Mouse (Mus musculus): Measurements from ENCODE around the gene Iqcf1. TPM values are rescaled to one million over a fixed set of nuclear protein-coding genes. Genes with fewer than 3 reads are reported as not detected.

Iqcf1 gene
- not detected for total RNA-seq (2021)
- long read RNA-seq, experiment 1, result 0 reads
- long read RNA-seq, experiment 2, result 0 reads

- DNase-seq, result no peak
- Histone ChIP-seq H3K27ac (no peak within 1 kb of the TSS), H3K4me3 (no peak within 1 kb of the TSS)
- intact Hi-C loops (cut with DNase I), result no loop called here
- no peak for TF ChIP-seq CTCF (IDR thresholded peaks at IDR 0.05)
These were observed at the start of gene Iqcf1 for GRCm38 (mm10) chr9:106499667-106500066. Gene Iqcf1, plus strand, starts transcription at chr9:106499967.

DNA sequence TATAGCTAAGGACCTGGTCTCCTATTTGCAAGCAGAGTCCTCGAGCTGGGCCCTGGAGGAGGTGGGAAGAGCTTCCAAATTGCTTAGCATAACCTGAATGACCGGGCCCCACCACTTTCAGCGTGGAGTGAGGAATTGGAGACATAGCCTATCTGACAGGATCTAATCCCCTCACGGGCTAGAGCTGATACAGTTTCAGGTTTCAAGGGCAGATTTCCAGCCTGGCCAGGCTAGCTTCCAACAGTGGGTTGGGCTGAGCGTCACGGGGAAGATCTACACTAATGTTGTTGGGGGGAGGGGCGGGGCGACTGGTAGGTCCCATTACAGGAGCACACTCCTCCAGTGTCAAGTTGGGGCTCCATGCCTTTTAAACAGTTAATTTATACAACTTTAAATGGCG, 49.1 kb upstream of the Iqcf1 start:
- Histone ChIP-seq H3K27ac (peak overlapping the region; percentile 95), H3K4me3 (peak overlapping the region; percentile 67)
- no peak for TF ChIP-seq CTCF (IDR thresholded peaks at IDR 0.05)
- intact Hi-C loops (cut with DNase I), result no loop called here
- DNase-seq, result peak; percentile 85

- Histone ChIP-seq H3K27ac (peak overlapping the region; percentile 95), H3K4me3 (peak overlapping the region; percentile 67)
- DNase-seq, result no peak
- TF ChIP-seq CTCF (IDR thresholded peaks at IDR 0.05), result no peak
- intact Hi-C loops (cut with DNase I), result no loop called here
These were observed 48.5 kb upstream of the Iqcf1 start for GRCm38 (mm10) chr9:106451298-106451697.

- intact Hi-C loops (cut with DNase I), result no loop called here
- no peak for DNase-seq
- no peak overlapping the region for H3K4me3 ChIP-seq
- no peak for TF ChIP-seq CTCF (IDR thresholded peaks at IDR 0.05)
- peak overlapping the region; percentile 16; the same call in 1 of the 2 replicates for H3K27ac ChIP-seq
These were observed 47.9 kb upstream of the Iqcf1 start for GRCm38 (mm10) chr9:106451899-106452298.

DNA sequence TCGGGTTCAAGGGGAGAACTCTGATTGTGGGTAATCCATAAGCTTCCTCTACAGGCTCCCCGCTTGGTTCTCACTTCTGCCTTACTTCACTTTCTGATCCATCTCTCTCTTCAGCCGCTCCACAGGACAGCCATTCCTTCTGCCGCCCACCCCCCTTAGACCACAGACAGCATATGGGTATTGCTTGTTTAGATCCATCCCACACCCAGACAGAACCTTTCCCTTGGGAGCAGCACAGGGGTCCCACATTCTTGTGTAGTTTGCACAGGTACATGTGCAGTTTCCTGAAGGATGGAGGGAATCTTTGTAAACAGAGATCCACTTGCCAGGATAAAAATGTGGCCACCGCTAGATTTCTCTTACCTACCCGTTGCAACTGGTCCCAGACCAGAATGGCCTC, 47.4 kb upstream of the Iqcf1 start:
- peak overlapping the region; percentile 79; the same call in 1 of the 2 replicates for H3K4me3 ChIP-seq
- no peak for TF ChIP-seq CTCF (IDR thresholded peaks at IDR 0.05)
- peak overlapping the region; percentile 92 for H3K27ac ChIP-seq
- intact Hi-C loops (cut with DNase I), result no loop called here
- DNase-seq, result no peak

DNA sequence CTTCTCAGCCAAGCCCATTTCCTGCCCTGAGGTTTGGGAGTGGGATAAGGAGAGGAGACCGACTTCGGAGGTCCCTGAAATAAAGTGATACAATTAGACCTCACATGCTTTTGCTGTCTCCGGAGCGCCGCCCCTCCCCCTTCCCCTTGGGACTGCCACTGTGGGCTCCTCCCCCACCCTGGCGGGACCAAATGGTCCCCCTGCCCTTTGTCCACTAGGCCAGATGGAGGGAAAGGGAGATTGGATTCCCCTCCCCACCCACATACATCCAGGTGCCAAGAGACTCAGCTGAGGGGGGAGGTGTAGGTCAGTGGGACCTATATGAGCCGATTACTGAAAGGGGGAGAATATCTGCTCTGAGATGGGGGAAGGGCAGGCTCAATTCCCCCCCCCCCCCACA, 46.9 kb upstream of the Iqcf1 start:
- H3K27ac ChIP-seq, result peak overlapping the region; percentile 92
- TF ChIP-seq CTCF (IDR thresholded peaks at IDR 0.05), result no peak
- peak overlapping the region; percentile 79 for H3K4me3 ChIP-seq
- intact Hi-C loops (cut with DNase I), result no loop called here
- DNase-seq, result peak; percentile 57

- H3K27ac ChIP-seq, result peak within 1 kb of the TSS; percentile 92
- DNase-seq, result peak; percentile 80
- intact Hi-C loops (cut with DNase I), result no loop called here
- no peak for TF ChIP-seq CTCF (IDR thresholded peaks at IDR 0.05)
- H3K4me3 ChIP-seq, result peak within 1 kb of the TSS; percentile 79
These were observed 46.3 kb upstream of the Iqcf1 start, which contains the start of gene Pcbp4 for GRCm38 (mm10) chr9:106453271-106454070. Gene Pcbp4, plus strand, starts transcription at chr9:106453291.

- intact Hi-C loops (cut with DNase I), result no loop called here
These were observed 45.6 kb upstream of the Iqcf1 start for GRCm38 (mm10) chr9:106454071-106454761.

GRCm38 (mm10) chr9:106454888-106455681, 44.7 kb upstream of the Iqcf1 start:
- Histone ChIP-seq H3K4me3 (peak overlapping the region; percentile 79), H3K27ac (peak overlapping the region; percentile 92)
- TF ChIP-seq CTCF (IDR thresholded peaks at IDR 0.05), result no peak
- DNase-seq, result no peak
- intact Hi-C loops (cut with DNase I), result no loop called here

More at GRCm38 (mm10) chr9:106454071-106454761, 45.6 kb upstream of the Iqcf1 start:
- TF ChIP-seq CTCF (IDR thresholded peaks at IDR 0.05), result no peak
- Histone ChIP-seq H3K4me3 (peak overlapping the region; percentile 79), H3K27ac (peak overlapping the region; percentile 92)
- no peak for DNase-seq

DNA sequence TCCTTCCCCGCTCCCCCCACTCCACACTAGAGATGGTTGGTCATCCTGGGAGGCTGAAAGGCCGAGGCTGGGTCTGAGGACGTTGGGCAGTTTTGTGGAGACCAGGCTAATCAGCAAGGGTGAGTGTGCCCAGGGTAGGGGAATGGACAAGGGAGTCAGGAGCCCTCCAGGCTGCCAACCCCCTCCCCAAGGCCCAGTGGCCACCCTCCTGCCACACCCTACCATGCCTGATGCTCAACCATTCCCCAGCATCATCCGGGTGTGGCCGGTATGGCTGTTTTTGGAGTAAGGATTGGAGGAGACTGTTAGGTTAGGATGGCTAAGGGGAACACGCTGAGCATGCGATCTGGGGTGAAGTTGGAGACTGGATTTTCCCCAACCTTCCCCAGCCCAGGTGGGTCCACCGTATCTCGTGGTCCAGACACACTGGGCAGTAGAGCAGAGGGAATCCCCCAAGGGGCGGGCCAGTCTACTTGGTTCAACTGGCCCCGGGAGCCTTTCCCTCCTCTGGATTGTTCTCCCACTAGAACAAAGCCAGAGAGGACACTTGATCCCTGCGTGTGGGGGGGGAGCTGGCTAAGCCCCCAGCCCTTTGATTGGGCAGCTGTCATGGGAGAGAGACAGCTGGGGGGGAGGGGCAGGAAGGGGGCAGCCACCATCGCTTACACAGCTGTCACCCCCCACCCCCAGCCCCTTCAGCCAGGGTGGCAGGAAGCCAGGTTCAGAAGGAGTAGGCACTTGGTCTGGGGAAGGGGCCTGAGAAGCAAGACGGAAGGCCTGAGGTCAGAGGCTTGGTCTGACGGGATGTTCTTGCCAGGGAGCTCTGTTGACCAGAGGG, 43.2 kb upstream of the Iqcf1 start:
- intact Hi-C loops (cut with DNase I), result no loop called here
- Histone ChIP-seq H3K27ac (peak overlapping the region; percentile 92), H3K4me3 (peak overlapping the region; percentile 79)
- DNase-seq, result no peak
- no peak for TF ChIP-seq CTCF (IDR thresholded peaks at IDR 0.05)

DNA sequence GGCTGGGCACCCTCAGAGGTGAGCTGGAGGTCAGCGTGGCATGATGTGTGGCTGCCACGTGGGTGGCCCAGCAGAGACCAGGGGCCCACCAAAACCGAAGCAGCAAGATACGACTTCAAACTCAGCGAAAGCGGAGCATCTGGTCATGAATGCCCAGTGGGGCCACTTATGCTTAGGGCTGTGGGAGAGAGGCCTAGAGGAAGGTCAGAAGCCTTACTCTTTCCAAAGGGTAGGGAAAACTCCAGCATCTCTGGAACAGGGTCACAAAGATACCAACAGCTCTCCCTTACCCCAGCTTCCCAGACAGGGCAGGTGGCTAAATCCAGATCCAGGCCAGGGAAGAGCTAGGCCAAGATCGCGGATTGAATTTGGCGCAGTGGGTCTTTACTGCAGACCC, 42.6 kb upstream of the Iqcf1 start:
- DNase-seq, result no peak
- no peak overlapping the region for H3K4me3 ChIP-seq
- peak overlapping the region; percentile 92 for H3K27ac ChIP-seq
- TF ChIP-seq CTCF (IDR thresholded peaks at IDR 0.05), result no peak
- intact Hi-C loops (cut with DNase I), result no loop called here

GRCm38 (mm10) chr9:106457920-106458319, 41.8 kb upstream of the Iqcf1 start:
- peak; percentile 55 for DNase-seq
- Histone ChIP-seq H3K27ac (peak overlapping the region; percentile 92), H3K4me3 (no peak overlapping the region)
- no peak for TF ChIP-seq CTCF (IDR thresholded peaks at IDR 0.05)
- intact Hi-C loops (cut with DNase I), result no loop called here
